Mouse (Mus musculus) T-helper 1 cell (primary cell): Measurements from ENCODE around the gene Ago4.

Experiments used
- in situ Hi-C: fragments of 300-600 bp; cut with MboI, MseI; formaldehyde crosslinking; loops from one replicate; pipeline ENCODE4 v1.15.1; 2025; ENCODE audit warnings: high pct_unique_total_duplicates

The Ago4 gene

GRCm38 (mm10) chr4:126473031-126473430 lies 60.2 kb downstream of the Ago4 start:
- in situ Hi-C loops: no loop called here

DNA sequence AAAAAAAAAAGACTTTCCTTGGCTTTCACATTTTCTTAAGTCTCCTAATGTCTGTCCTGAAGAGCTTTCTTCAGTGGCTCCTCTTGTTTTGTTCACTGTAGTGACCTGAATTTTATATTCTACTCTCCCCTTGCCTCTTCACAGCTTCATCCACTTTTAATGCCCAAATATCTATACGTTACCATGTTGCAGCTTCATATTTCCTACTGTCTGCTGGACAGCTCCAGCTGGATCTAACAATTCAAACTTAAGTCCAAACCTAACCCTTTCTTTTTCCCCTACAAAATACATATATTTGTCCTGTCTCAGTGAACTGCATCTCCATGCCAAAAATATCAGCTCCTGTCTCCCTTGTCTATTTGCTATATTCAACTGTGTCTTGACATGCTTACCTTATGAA lies 63.9 kb downstream of the Ago4 start:
- in situ Hi-C loops: loop anchor here (10.0 kb wide), 1 partner anchor 255 kb away; no protein-coding TSS in a partner anchor

- in situ Hi-C loops: loop anchor here (10.0 kb wide), 1 partner anchor 254 kb away; no protein-coding TSS in a partner anchor
Observed at GRCm38 (mm10) chr4:126468925-126469324, 64.3 kb downstream of the Ago4 start.

- in situ Hi-C loops: loop anchor here (10.0 kb wide), 1 partner anchor 254 kb away; no protein-coding TSS in a partner anchor
Observed at GRCm38 (mm10) chr4:126468285-126468901, 64.9 kb downstream of the Ago4 start, which contains the start of gene Ago1. Gene Ago1, minus strand, starts transcription at chr4:126468583.

DNA sequence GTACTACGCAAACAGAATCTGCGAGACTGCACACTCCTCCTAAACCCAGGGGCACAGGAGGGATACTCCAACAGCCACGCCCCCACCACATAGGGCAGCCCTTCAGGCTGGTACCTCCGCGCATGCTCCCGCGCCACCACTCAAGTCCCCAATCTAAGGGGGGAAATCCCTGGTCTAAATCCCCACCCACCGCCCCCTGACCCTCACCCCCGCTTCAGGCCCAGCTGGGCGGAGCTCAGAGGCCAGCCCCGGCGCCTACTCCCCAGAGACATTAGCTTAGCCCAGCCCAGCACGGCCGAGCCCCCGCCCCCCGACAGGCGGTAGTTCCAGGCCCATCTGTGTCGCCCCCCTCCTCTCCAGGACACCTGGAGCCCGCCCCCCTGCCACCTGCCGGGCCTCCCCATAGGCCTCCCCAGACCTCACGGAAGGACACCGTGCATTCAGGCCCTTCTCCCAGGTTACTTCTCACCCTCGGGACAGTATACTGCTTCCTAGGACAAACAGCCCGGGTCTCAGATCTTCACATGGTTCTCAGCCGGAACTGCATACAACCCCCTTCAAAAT lies 65.5 kb downstream of the Ago4 start:
- in situ Hi-C loops: loop anchor here (10.0 kb wide), 1 partner anchor 253 kb away; no protein-coding TSS in a partner anchor

GRCm38 (mm10) chr4:126466251-126466750 lies 67.0 kb downstream of the Ago4 start:
- in situ Hi-C loops: loop anchor here (10.0 kb wide), 1 partner anchor 252 kb away; no protein-coding TSS in a partner anchor

- in situ Hi-C loops: loop anchor here (10.0 kb wide), 1 partner anchor 251 kb away; no protein-coding TSS in a partner anchor
Observed at GRCm38 (mm10) chr4:126465843-126466242, 67.4 kb downstream of the Ago4 start.

DNA sequence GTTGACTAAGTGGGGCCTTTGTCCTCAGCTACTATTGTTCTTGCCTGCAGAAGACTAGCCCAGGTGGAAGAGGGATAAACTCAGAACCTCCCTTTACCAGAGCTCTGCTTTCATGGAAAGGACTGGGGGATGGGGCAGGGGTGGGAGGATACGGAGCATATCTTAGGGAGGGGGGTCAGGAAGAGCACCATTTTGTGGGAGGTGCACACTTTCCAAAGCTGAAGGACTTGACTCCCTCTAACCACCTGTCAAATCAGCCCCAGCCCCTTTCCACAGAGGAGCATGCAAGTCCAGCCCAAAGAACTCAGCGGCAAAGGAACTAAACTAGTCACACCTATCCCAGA lies 68.4 kb downstream of the Ago4 start:
- in situ Hi-C loops: loop anchor here (10.0 kb wide), 1 partner anchor 250 kb away; no protein-coding TSS in a partner anchor

- in situ Hi-C loops: loop anchor here (10.0 kb wide), 1 partner anchor 250 kb away; no protein-coding TSS in a partner anchor
Observed at GRCm38 (mm10) chr4:126464189-126464891, 68.9 kb downstream of the Ago4 start.

- in situ Hi-C loops: no loop called here
Observed at GRCm38 (mm10) chr4:126455441-126455840, 77.8 kb downstream of the Ago4 start.

- in situ Hi-C loops: no loop called here
Observed at GRCm38 (mm10) chr4:126454547-126455254, 78.6 kb downstream of the Ago4 start.

- in situ Hi-C loops: no loop called here
Observed at GRCm38 (mm10) chr4:126450268-126450667, 83.0 kb downstream of the Ago4 start.

GRCm38 (mm10) chr4:126447126-126447525 lies 86.1 kb downstream of the Ago4 start:
- in situ Hi-C loops: no loop called here

- in situ Hi-C loops: no loop called here
Observed at GRCm38 (mm10) chr4:126444528-126444927, 88.7 kb downstream of the Ago4 start.
